Mouse (Mus musculus) limb, embryonic 15.5 days (tissue): ENCODE data around the gene Gm10334. TPM values are rescaled to one million over a fixed set of nuclear protein-coding genes. Genes with fewer than 3 reads are reported as not detected.
"Not testable (repeated sequence)": the region's sequence is repeated elsewhere in the genome, so short reads cannot be mapped to it uniquely, and the experiment has no call there.

Source experiments
- ATAC-seq: fragments of 200-750 bp; cut with Nextera tagmentation; 2 replicates; pipeline ENCODE4 v1.8.0; 2017; ENCODE audit warnings: low read depth, moderate TSS enrichment; ENCODE audit not compliant: insufficient number of reproducible peaks, low FRiP score, low TSS enrichment
- H3K27ac ChIP-seq: fragments of 300-500 bp; sonication (generic); 2 replicates; pipeline ENCODE4 v1.5.1; 2015; ENCODE audit warnings: moderate library complexity, mild to moderate bottlenecking, inconsistent platforms
- H3K27me3 ChIP-seq: fragments of 300-500 bp; sonication (generic); 2 replicates; pipeline ENCODE4 v1.6.1; 2015; ENCODE audit warnings: inconsistent platforms
- H3K36me3 ChIP-seq: fragments of 300-500 bp; sonication (generic); 2 replicates; pipeline ENCODE4 v1.6.1; 2015; ENCODE audit warnings: inconsistent platforms
- H3K4me1 ChIP-seq: fragments of 300-500 bp; sonication (generic); 2 replicates; pipeline ENCODE4 v1.6.1; 2015; ENCODE audit warnings: inconsistent platforms
- H3K4me2 ChIP-seq: fragments of 300-500 bp; sonication (generic); 2 replicates; pipeline ENCODE4 v1.6.1; 2015; ENCODE audit warnings: mild to moderate bottlenecking, inconsistent platforms
- H3K4me3 ChIP-seq: fragments of 300-500 bp; sonication (generic); 2 replicates; pipeline ENCODE4 v1.5.1; 2015; ENCODE audit warnings: mild to moderate bottlenecking, inconsistent platforms
- H3K9ac ChIP-seq: fragments of 300-500 bp; sonication (generic); 2 replicates; pipeline ENCODE4 v1.6.1; 2015; ENCODE audit warnings: inconsistent platforms
- H3K9me3 ChIP-seq: fragments of 300-500 bp; sonication (generic); 2 replicates; pipeline ENCODE4 v1.6.1; 2016; ENCODE audit warnings: inconsistent platforms
- WGBS: fragments of 180-500 bp; shearing (Covaris S2); methylation state at CpG from one replicate; pipeline ENCODE4 v1.1.7; 2015; 5-methylcytosine and 5-hydroxymethylcytosine counted together
- polyA plus RNA-seq: library from polyadenylated mRNA; unstranded; fragments of >200 nt; fragmentation: Nextera tagmentation; extraction: Ambion mirVana; gene quantifications from 2 replicates; pipeline ENCODE4 v1.2.1, GENCODE M21; 2015

Gene Gm10334
- polyA plus RNA-seq, result not detected in 2 replicates

DNA sequence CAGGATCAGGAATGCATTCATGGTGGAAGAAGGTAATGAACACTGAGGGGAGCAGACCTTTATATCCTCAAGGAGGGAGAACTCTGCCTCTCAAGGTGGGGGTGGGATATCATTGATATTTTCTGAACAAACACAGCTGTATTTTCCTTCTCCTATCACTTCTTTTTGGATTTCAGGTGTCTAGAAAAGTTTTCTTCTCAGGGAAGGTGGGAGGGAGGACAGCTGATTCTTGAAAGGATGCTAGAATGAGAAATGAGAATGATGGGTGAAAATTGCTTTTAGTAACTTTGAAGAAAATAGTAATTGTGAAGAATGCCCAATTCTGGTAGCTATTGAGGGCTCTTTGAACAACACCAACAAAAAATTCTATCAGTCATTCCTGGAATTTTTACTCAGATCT, at the start of gene Gm10334:
Gm10334 (minus strand) TSS at position 101 of the 400 bp plus-strand sequence.
- not testable (repeated sequence) for H3K9me3 ChIP-seq, H3K4me1 ChIP-seq, H3K27ac ChIP-seq, ATAC-seq, H3K4me3 ChIP-seq, H3K27me3 ChIP-seq, H3K9ac ChIP-seq, H3K36me3 ChIP-seq, H3K4me2 ChIP-seq

DNA sequence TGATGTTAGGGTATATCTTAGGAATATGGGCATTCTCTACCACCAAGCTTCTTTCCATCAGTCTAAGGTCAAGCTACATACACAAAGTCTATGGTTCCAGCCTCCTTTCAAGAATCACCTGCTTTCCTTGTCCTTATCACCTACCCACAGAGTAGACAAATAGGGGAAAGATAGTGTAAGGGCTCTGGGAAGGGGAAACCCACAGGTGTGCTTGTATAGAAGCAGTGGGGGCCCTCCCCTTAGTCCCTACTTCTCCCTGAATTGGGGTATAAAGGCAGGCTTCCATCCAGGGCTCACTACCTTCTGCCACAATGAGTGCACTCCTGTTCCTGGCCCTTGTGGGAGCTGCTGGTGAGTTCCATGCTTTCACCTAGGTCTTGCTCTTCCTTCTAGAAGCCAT, 12.7 kb upstream of the Gm10334 start, which contains the start of gene Prss1:
Prss1 (plus strand) TSS at position 301 of the 400 bp plus-strand sequence.
- not testable (repeated sequence) for H3K27ac ChIP-seq, H3K9me3 ChIP-seq, H3K27me3 ChIP-seq, H3K4me2 ChIP-seq, H3K4me1 ChIP-seq, H3K9ac ChIP-seq, H3K36me3 ChIP-seq, ATAC-seq, H3K4me3 ChIP-seq

DNA sequence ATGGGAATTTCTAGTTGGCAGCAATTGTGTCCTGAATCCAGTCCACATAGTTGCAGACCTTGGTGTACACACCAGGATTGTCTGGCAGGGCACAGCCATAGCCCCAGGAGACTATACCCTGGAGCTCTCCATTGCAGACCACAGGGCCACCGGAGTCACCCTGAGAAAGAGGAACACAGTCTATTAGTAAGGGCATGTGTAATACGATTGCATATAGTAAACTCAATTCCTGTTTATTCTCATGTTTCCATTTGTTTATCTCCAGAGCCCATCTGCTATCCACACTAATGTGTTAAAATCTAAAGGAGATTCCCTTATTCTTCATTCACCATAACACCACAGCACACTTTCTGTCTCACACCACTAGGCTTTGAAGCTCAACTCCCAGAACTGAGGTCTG, 3.7 kb downstream of the Gm10334 start:
- not testable (repeated sequence) for H3K4me1 ChIP-seq, H3K27me3 ChIP-seq, H3K27ac ChIP-seq, H3K9me3 ChIP-seq, H3K9ac ChIP-seq, ATAC-seq, H3K4me3 ChIP-seq, H3K36me3 ChIP-seq, H3K4me2 ChIP-seq
- WGBS, result 70% methylated on average over 2 of the region's 2 CpGs

Other genes with a start within 250 kb of the Gm10334 start
- not detected in 2 replicates for gene Try4, start 143.9 kb downstream of the Gm10334 start, polyA plus RNA-seq
- not detected in 2 replicates for gene Try5, start 129.3 kb downstream of the Gm10334 start, polyA plus RNA-seq
- gene Try10, start 92.0 kb downstream of the Gm10334 start, polyA plus RNA-seq, result 0.32 TPM in 1 of 2 replicates, not detected in the other
- gene Prss3, start 68.5 kb downstream of the Gm10334 start, polyA plus RNA-seq, result not detected in 2 replicates
- not detected in 2 replicates for gene Gm5771, start 53.8 kb downstream of the Gm10334 start, polyA plus RNA-seq
- not detected in 2 replicates for gene Prss1, start 12.8 kb upstream of the Gm10334 start, polyA plus RNA-seq
- gene Prss2, start 75.6 kb upstream of the Gm10334 start, polyA plus RNA-seq, result not detected in 2 replicates
- gene Ephb6, start 159.3 kb upstream of the Gm10334 start, polyA plus RNA-seq, result 22.6 and 22.8 TPM in 2 replicates
- gene Trpv6, start 190.3 kb upstream of the Gm10334 start, polyA plus RNA-seq, result 0.83 and 1.0 TPM in 2 replicates
- gene Trpv5, start 234.6 kb upstream of the Gm10334 start, polyA plus RNA-seq, result not detected in 2 replicates
- gene Llcfc1, start 238.3 kb upstream of the Gm10334 start, polyA plus RNA-seq, result not detected in 2 replicates